Comparison of ENCODE assay signal across 8 mouse cellular contexts in the genomic region with DNA sequence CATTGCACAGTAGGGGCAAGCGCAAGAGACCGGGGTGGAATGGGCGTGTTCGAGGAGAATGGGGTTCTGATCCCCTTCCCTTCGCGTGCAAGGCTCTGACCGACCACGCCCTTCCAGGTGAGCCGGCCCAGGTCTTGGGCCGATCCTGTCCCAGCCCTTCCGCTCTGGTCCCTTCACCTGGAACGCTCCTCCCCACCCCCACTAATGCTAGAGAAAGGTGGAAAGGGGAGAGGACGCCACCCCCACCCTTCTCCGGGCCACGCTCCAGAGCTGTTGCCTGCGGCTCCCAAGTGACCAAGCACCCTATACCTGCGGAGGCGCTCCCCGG. TPM values are rescaled to one million over a fixed set of nuclear protein-coding genes. Genes with fewer than 3 reads are reported as not detected.
DNase-seq lines count a peak whose midpoint lies in the region; ATAC-seq and TF ChIP-seq lines count a peak whose summit lies in the region.

No protein-coding gene starts in this region.

- WGBS in bone marrow, adult 2 months: 2% methylated on average over 19 of the region's 19 CpGs
- under 1% methylated on average over 19 of the region's 19 CpGs for WGBS in hindbrain, embryonic 15.5 days
- WGBS in liver, embryonic 11.5 days: 1% methylated on average over 19 of the region's 19 CpGs
- under 1% methylated on average over 18 of the region's 19 CpGs for WGBS in midbrain, postnatal 0 days

- H3K4me2 ChIP-seq in hindbrain, embryonic 15.5 days: peak overlapping the region; percentile 89
- peak overlapping the region; percentile 96 for H3K4me2 ChIP-seq in liver, embryonic 11.5 days
- peak overlapping the region; percentile 89 for H3K4me2 ChIP-seq in midbrain, postnatal 0 days (ENCODE audit: low read depth, low read length, poor library complexity, severe bottlenecking)

- H3K4me1 ChIP-seq in bone marrow, adult 2 months (ENCODE audit: control insufficient read depth, insufficient read depth, low read length): peaks cover 2% of the 10 kb centered on the region; the same call in 1 of the 2 replicates
- peaks cover 28% of the 10 kb centered on the region for H3K4me1 ChIP-seq in hindbrain, embryonic 15.5 days (replicated peaks)
- peaks cover 15% of the 10 kb centered on the region for H3K4me1 ChIP-seq in liver, embryonic 11.5 days (replicated peaks; ENCODE audit: control insufficient read depth, insufficient read depth, low read length)
- peaks cover 9% of the 10 kb centered on the region; the same call in 1 of the 2 replicates for H3K4me1 ChIP-seq in midbrain, postnatal 0 days (ENCODE audit: insufficient read depth, low read length)

- no peaks in the 10 kb centered on the region for H3K9me3 ChIP-seq in hindbrain, embryonic 15.5 days
- no peaks in the 10 kb centered on the region for H3K9me3 ChIP-seq in liver, embryonic 11.5 days (ENCODE audit: control insufficient read depth, low read length)
- H3K9me3 ChIP-seq in midbrain, postnatal 0 days (ENCODE audit: low read length): no peaks in the 10 kb centered on the region

- TF ChIP-seq POLR2A in bone marrow, adult 2 months (IDR thresholded peaks at IDR 0.05; ENCODE audit: borderline replicate concordance, control insufficient read depth, low read depth, low read length): no peak

- peak overlapping the region; percentile 83 for H3K4me3 ChIP-seq in gastrocnemius, adult 2 months
- peak overlapping the region; percentile 95 for H3K4me3 ChIP-seq in bone marrow, adult 2 months (replicated peaks; ENCODE audit: control insufficient read depth, low read depth, low read length)
- H3K4me3 ChIP-seq in hindbrain, embryonic 15.5 days: peak overlapping the region; percentile 94
- H3K4me3 ChIP-seq in liver, embryonic 11.5 days (ENCODE audit: low read depth, low read length): peak overlapping the region; percentile 90
- H3K4me3 ChIP-seq in midbrain, postnatal 0 days (ENCODE audit: low read depth, low read length): peak overlapping the region; percentile 87

- ATAC-seq in hindbrain, embryonic 15.5 days (ENCODE audit: low FRiP score, low read depth): peak; percentile 84
- peak; percentile 61 for ATAC-seq in liver, embryonic 11.5 days (replicated peaks; ENCODE audit: low FRiP score)
- ATAC-seq in midbrain, postnatal 0 days (ENCODE audit: low FRiP score): peak; percentile 74

- intact Hi-C loops in gastrocnemius, adult 2 months (cut with DNase I): loop anchor here (2.0 kb wide), 1 partner anchor 16 kb away; a partner anchor contains a TSS

- no peak for DNase-seq in gastrocnemius, adult 2 months
- DNase-seq in gastrocnemius, adult 18-20 months (ENCODE audit: low spot score): no peak
- peak; percentile 55 for DNase-seq in liver, embryonic 11.5 days (ENCODE audit: low spot score)
- DNase-seq in midbrain, postnatal 0 days (ENCODE audit: low spot score): no peak
- no peak for DNase-seq in right cerebral cortex, adult 2 months (ENCODE audit: low spot score in 2 of 2)
- DNase-seq in right cerebral cortex, postnatal 4 days: no peak

- H3K27me3 ChIP-seq in hindbrain, embryonic 15.5 days: no peaks in the 10 kb centered on the region
- no peaks in the 10 kb centered on the region for H3K27me3 ChIP-seq in liver, embryonic 11.5 days (replicated peaks; ENCODE audit: control insufficient read depth, insufficient read depth, low read length)
- H3K27me3 ChIP-seq in midbrain, postnatal 0 days (ENCODE audit: insufficient read depth, low read length): no peaks in the 10 kb centered on the region

- TF ChIP-seq CTCF in gastrocnemius, adult 2 months (IDR thresholded peaks at IDR 0.05): no peak
- TF ChIP-seq CTCF in bone marrow, adult 2 months (IDR thresholded peaks at IDR 0.05; ENCODE audit: control insufficient read depth, insufficient read depth, low read length): no peak
- TF ChIP-seq CTCF in midbrain, postnatal 0 days (IDR thresholded peaks at IDR 0.05): no peak

- peak overlapping the region; percentile 91 for H3K9ac ChIP-seq in hindbrain, embryonic 15.5 days
- H3K9ac ChIP-seq in liver, embryonic 11.5 days (ENCODE audit: low read depth, low read length): peak overlapping the region; percentile 89
- H3K9ac ChIP-seq in midbrain, postnatal 0 days (replicated peaks; ENCODE audit: low read length, poor library complexity, severe bottlenecking): peak overlapping the region; percentile 82

- peaks cover 21% of the 10 kb centered on the region for H3K36me3 ChIP-seq in hindbrain, embryonic 15.5 days
- H3K36me3 ChIP-seq in liver, embryonic 11.5 days (ENCODE audit: control insufficient read depth, insufficient read depth, low read length): peaks cover 17% of the 10 kb centered on the region
- peaks cover 18% of the 10 kb centered on the region for H3K36me3 ChIP-seq in midbrain, postnatal 0 days (ENCODE audit: insufficient read depth, low read length)

- H3K27ac ChIP-seq in gastrocnemius, adult 2 months: peak overlapping the region; percentile 92
- peak overlapping the region; percentile 78 for H3K27ac ChIP-seq in bone marrow, adult 2 months (ENCODE audit: control insufficient read depth, insufficient read depth, low read depth, low read length, poor library complexity)
- H3K27ac ChIP-seq in hindbrain, embryonic 15.5 days (replicated peaks): peak overlapping the region; percentile 77
- H3K27ac ChIP-seq in liver, embryonic 11.5 days (ENCODE audit: low read depth, low read length): peak overlapping the region; percentile 74
- H3K27ac ChIP-seq in midbrain, postnatal 0 days (ENCODE audit: low read depth, low read length): peak overlapping the region; percentile 55

RNA-seq across cellular contexts. Expression of a gene that starts 0.4 kb away (rescaled TPM):
- total RNA-seq in gastrocnemius, adult 2 months (2021): 10 to 100 TPM; 12.1 to 12.5 TPM
- 10 to 100 TPM; 12.0 to 13.0 TPM for total RNA-seq in gastrocnemius, adult 18-20 months (2021)
- 29.8 and 67.5 TPM in 2 replicates for polyA plus RNA-seq in bone marrow, adult 2 months (2011; ENCODE audit: insufficient read depth, insufficient read length, low replicate concordance, missing spikeins)
- 105 and 107 TPM in 2 replicates for polyA plus RNA-seq in hindbrain, embryonic 15.5 days (2015; fragmentation: Nextera tagmentation; extraction: Ambion mirVana)
- 49.0 and 50.6 TPM in 2 replicates for polyA plus RNA-seq in liver, embryonic 11.5 days (2014; fragmentation: Nextera tagmentation; extraction: Ambion mirVana)
- total RNA-seq in midbrain, postnatal 0 days (2014; rRNA removed): 77.0 and 94.9 TPM in 2 replicates
- polyA plus RNA-seq in midbrain, postnatal 0 days (2015; fragmentation: Nextera tagmentation; extraction: Ambion mirVana): 109 and 110 TPM in 2 replicates

RNA-seq across cellular contexts. Expression of a gene that starts 10.4 kb away (rescaled TPM):
- total RNA-seq in gastrocnemius, adult 2 months (2021): 1 to 10 TPM; 7.9 to 8.6 TPM
- 1 to 10 TPM; 7.8 to 7.9 TPM for total RNA-seq in gastrocnemius, adult 18-20 months (2021)
- polyA plus RNA-seq in bone marrow, adult 2 months (2011; ENCODE audit: insufficient read depth, insufficient read length, low replicate concordance, missing spikeins): 197 and 282 TPM in 2 replicates
- 44.2 and 53.6 TPM in 2 replicates for polyA plus RNA-seq in hindbrain, embryonic 15.5 days (2015; fragmentation: Nextera tagmentation; extraction: Ambion mirVana)
- polyA plus RNA-seq in liver, embryonic 11.5 days (2014; fragmentation: Nextera tagmentation; extraction: Ambion mirVana): 131 and 133 TPM in 2 replicates
- 36.5 and 45.9 TPM in 2 replicates for total RNA-seq in midbrain, postnatal 0 days (2014; rRNA removed)
- polyA plus RNA-seq in midbrain, postnatal 0 days (2015; fragmentation: Nextera tagmentation; extraction: Ambion mirVana): 31.3 and 32.6 TPM in 2 replicates

RNA-seq across cellular contexts. Expression of a gene that starts 17.3 kb away (rescaled TPM):
- total RNA-seq in gastrocnemius, adult 2 months (2021): 10 to 100 TPM; 15.8 to 18.7 TPM
- total RNA-seq in gastrocnemius, adult 18-20 months (2021): 10 to 100 TPM; 15.1 to 19.3 TPM
- 39.1 and 60.0 TPM in 2 replicates for polyA plus RNA-seq in bone marrow, adult 2 months (2011; ENCODE audit: insufficient read depth, insufficient read length, low replicate concordance, missing spikeins)
- 99.8 and 106 TPM in 2 replicates for polyA plus RNA-seq in hindbrain, embryonic 15.5 days (2015; fragmentation: Nextera tagmentation; extraction: Ambion mirVana)
- 51.0 and 53.1 TPM in 2 replicates for polyA plus RNA-seq in liver, embryonic 11.5 days (2014; fragmentation: Nextera tagmentation; extraction: Ambion mirVana)
- 59.5 and 65.9 TPM in 2 replicates for total RNA-seq in midbrain, postnatal 0 days (2014; rRNA removed)
- polyA plus RNA-seq in midbrain, postnatal 0 days (2015; fragmentation: Nextera tagmentation; extraction: Ambion mirVana): 81.0 and 82.6 TPM in 2 replicates

RNA-seq across cellular contexts. Expression of a gene that starts 19.3 kb away (rescaled TPM):
- total RNA-seq in gastrocnemius, adult 2 months (2021): 1,000 to 10,000 TPM; 1,014 to 1,063 TPM
- total RNA-seq in gastrocnemius, adult 18-20 months (2021): 100 to 1,000 TPM; 804 to 821 TPM
- 109 and 134 TPM in 2 replicates for polyA plus RNA-seq in bone marrow, adult 2 months (2011; ENCODE audit: insufficient read depth, insufficient read length, low replicate concordance, missing spikeins)
- 233 and 245 TPM in 2 replicates for polyA plus RNA-seq in hindbrain, embryonic 15.5 days (2015; fragmentation: Nextera tagmentation; extraction: Ambion mirVana)
- polyA plus RNA-seq in liver, embryonic 11.5 days (2014; fragmentation: Nextera tagmentation; extraction: Ambion mirVana): 256 and 262 TPM in 2 replicates
- total RNA-seq in midbrain, postnatal 0 days (2014; rRNA removed): 224 and 230 TPM in 2 replicates
- polyA plus RNA-seq in midbrain, postnatal 0 days (2015; fragmentation: Nextera tagmentation; extraction: Ambion mirVana): 221 and 244 TPM in 2 replicates

RNA-seq across cellular contexts. Expression of a gene that starts 20.3 kb away (rescaled TPM):
- under 1 TPM; 0.15 to 0.73 TPM for total RNA-seq in gastrocnemius, adult 2 months (2021)
- total RNA-seq in gastrocnemius, adult 18-20 months (2021): under 1 TPM; 0.48 to 0.90 TPM
- 0.25 TPM in 1 of 2 replicates, not detected in the other for polyA plus RNA-seq in bone marrow, adult 2 months (2011; ENCODE audit: insufficient read depth, insufficient read length, low replicate concordance, missing spikeins)
- polyA plus RNA-seq in hindbrain, embryonic 15.5 days (2015; fragmentation: Nextera tagmentation; extraction: Ambion mirVana): 5.6 and 6.2 TPM in 2 replicates
- polyA plus RNA-seq in liver, embryonic 11.5 days (2014; fragmentation: Nextera tagmentation; extraction: Ambion mirVana): 1.6 and 2.0 TPM in 2 replicates
- total RNA-seq in midbrain, postnatal 0 days (2014; rRNA removed): 5.2 and 8.2 TPM in 2 replicates
- 3.4 and 4.2 TPM in 2 replicates for polyA plus RNA-seq in midbrain, postnatal 0 days (2015; fragmentation: Nextera tagmentation; extraction: Ambion mirVana)
